Mouse (Mus musculus) heart, embryonic 13.5 days (tissue): Measurements from ENCODE around the gene Fanca. TPM values are rescaled to one million over a fixed set of nuclear protein-coding genes. Genes with fewer than 3 reads are reported as not detected.

Experiments used
- ATAC-seq: fragments of 200-750 bp; cut with Nextera tagmentation; 2 replicates; pipeline ENCODE4 v1.8.0; 2017; ENCODE audit warnings: moderate TSS enrichment; ENCODE audit not compliant: insufficient number of reproducible peaks, low FRiP score, low TSS enrichment; ENCODE audit errors: extremely low read depth
- H3K27ac ChIP-seq: fragments of 300-500 bp; sonication (generic); replicated peaks from 2 replicates; pipeline ENCODE4 v1.5.1; 2015; ENCODE audit warnings: moderate library complexity, mild to moderate bottlenecking, inconsistent platforms
- H3K27me3 ChIP-seq: fragments of 300-500 bp; sonication (generic); replicated peaks from 2 replicates; pipeline ENCODE4 v1.6.1; 2015; ENCODE audit warnings: mild to moderate bottlenecking, inconsistent platforms
- H3K36me3 ChIP-seq: fragments of 300-500 bp; sonication (generic); 2 replicates; pipeline ENCODE4 v1.6.1; 2015; ENCODE audit warnings: mild to moderate bottlenecking, inconsistent platforms
- H3K4me1 ChIP-seq: fragments of 300-500 bp; sonication (generic); 2 replicates; pipeline ENCODE4 v1.6.1; 2015; ENCODE audit warnings: inconsistent platforms
- H3K4me2 ChIP-seq: fragments of 300-500 bp; sonication (generic); 2 replicates; pipeline ENCODE4 v1.6.1; 2015; ENCODE audit warnings: inconsistent platforms, mild to moderate bottlenecking, moderate library complexity
- H3K4me3 ChIP-seq: fragments of 300-500 bp; sonication (generic); 2 replicates; pipeline ENCODE4 v1.5.1; 2015; ENCODE audit warnings: moderate library complexity, mild to moderate bottlenecking, inconsistent platforms
- H3K9ac ChIP-seq: fragments of 300-500 bp; sonication (generic); 2 replicates; pipeline ENCODE4 v1.6.1; 2015; ENCODE audit warnings: inconsistent platforms, mild to moderate bottlenecking, moderate library complexity
- H3K9me3 ChIP-seq: fragments of 300-500 bp; sonication (generic); 2 replicates; pipeline ENCODE4 v1.6.1; 2016; ENCODE audit warnings: inconsistent platforms
- WGBS: fragments of 180-500 bp; shearing (Covaris S2); methylation state at CpG from one replicate; pipeline ENCODE4 v1.1.7; 2015; ENCODE audit warnings: mixed read lengths; 5-methylcytosine and 5-hydroxymethylcytosine counted together
- polyA plus RNA-seq: library from polyadenylated mRNA; unstranded; fragments of >200 nt; fragmentation: Nextera tagmentation; extraction: Ambion mirVana; gene quantifications from 2 replicates; pipeline ENCODE4 v1.2.1, GENCODE M21; 2015

Fanca gene
- 17.0 and 17.5 TPM in 2 replicates for polyA plus RNA-seq

- Histone ChIP-seq H3K4me3 (peak within 1 kb of the TSS; percentile 66), H3K9me3 (no peaks in the 10 kb centered on the region), H3K27ac (0 out of 2 replicates have a peak within 1 kb of the TSS, but pooled peaks have one; percentile 21), H3K4me1 (peaks cover 18% of the 10 kb centered on the region), H3K4me2 (peak within 1 kb of the TSS; percentile 79), H3K9ac (peak within 1 kb of the TSS; percentile 83), H3K36me3 (no peaks in the 10 kb centered on the region), H3K27me3 (0 out of 2 replicates have a peak, but pooled peaks cover 9% of the 10 kb centered on the region)
- under 1% methylated on average over 24 of the region's 24 CpGs for WGBS
- ATAC-seq, result peak; percentile 97
Measured at GRCm38 (mm10) chr8:123318467-123318911, at the start of gene Fanca. Gene Fanca, minus strand, starts transcription at chr8:123318576.

DNA sequence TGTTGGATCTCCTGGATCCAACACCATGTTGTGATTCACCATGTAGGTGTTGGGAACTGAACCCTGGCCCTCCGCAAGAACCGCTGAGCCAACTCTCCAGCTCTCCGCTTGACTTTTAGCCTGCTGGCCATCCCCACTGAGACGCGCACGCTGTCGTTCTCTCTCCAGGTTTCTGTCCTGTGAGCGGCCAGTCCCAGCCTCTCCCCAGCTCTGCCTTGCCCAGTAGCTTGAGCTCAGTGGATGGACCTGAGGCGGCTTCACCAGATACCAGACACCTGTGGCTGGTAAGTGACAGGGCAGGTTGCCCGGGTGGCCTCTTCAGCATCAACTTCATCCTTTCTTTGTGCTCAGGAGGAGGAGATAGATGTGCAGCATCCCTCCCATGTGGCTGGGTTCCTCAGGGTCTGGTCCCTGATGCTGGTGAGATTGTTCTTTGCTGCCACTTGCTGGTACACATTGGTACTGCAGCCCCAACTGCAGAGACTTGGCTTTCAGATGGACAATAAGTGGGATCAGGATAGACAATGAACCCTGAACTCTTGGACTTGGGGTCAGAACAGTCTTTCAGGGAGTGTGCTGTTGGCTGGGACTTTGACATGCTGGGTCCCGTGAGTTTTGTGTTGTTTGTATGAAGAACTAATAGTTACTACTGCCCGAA, 42.8 kb upstream of the Fanca start:
- no peaks in the 10 kb centered on the region for H3K9me3 ChIP-seq
- no peak overlapping the region for H3K9ac ChIP-seq
- no peak overlapping the region for H3K4me2 ChIP-seq
- ATAC-seq, result no peak
- peaks cover 7% of the 10 kb centered on the region; the same call in 1 of the 2 replicates for H3K27me3 ChIP-seq
- H3K27ac ChIP-seq, result no peak overlapping the region
- 39% methylated on average over 12 of the region's 12 CpGs for WGBS
- H3K36me3 ChIP-seq, result no peaks in the 10 kb centered on the region
- H3K4me3 ChIP-seq, result no peak overlapping the region
- no peaks in the 10 kb centered on the region for H3K4me1 ChIP-seq

DNA sequence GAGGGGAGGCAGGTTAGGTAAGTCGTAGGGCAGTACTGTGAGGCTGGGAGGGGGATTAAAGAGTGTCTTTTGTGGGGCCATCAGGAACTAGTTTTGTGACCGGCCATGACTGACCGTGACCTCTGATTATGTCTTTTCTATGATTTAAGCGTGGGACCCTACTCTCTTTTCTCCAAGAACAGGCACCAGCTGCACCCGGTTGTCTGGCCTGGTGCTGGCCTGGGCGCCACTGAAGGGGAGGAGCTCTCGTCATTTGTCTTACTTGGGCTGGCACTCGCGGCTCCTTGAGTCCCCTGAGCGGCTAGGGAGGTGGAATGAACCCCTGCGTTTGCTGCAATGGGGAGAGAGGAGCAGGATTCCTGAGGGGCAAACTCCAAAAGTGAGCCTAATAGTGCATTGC, 34.8 kb upstream of the Fanca start:
- WGBS, result 46% methylated on average over 11 of the region's 11 CpGs

GRCm38 (mm10) chr8:123352786-123353185, 34.4 kb upstream of the Fanca start:
- Histone ChIP-seq H3K4me3 (no peak overlapping the region), H3K27ac (no peak overlapping the region), H3K27me3 (peaks cover 40% of the 10 kb centered on the region), H3K36me3 (no peaks in the 10 kb centered on the region), H3K4me2 (no peak overlapping the region), H3K9me3 (no peaks in the 10 kb centered on the region), H3K9ac (no peak overlapping the region), H3K4me1 (peaks cover 26% of the 10 kb centered on the region)
- no peak for ATAC-seq
- 44% methylated on average over 13 of the region's 13 CpGs for WGBS

More for the DNA sequence above, 34.8 kb upstream of the Fanca start:
- no peaks in the 10 kb centered on the region for H3K36me3 ChIP-seq
- H3K27ac ChIP-seq, result no peak overlapping the region
- H3K4me2 ChIP-seq, result no peak overlapping the region
- no peak for ATAC-seq
- H3K9ac ChIP-seq, result no peak overlapping the region
- H3K4me1 ChIP-seq, result peaks cover 21% of the 10 kb centered on the region
- peaks cover 40% of the 10 kb centered on the region for H3K27me3 ChIP-seq
- no peaks in the 10 kb centered on the region for H3K9me3 ChIP-seq
- no peak overlapping the region for H3K4me3 ChIP-seq

GRCm38 (mm10) chr8:123352118-123352517, 33.7 kb upstream of the Fanca start:
- Histone ChIP-seq H3K9ac (no peak overlapping the region), H3K27ac (no peak overlapping the region), H3K36me3 (no peaks in the 10 kb centered on the region), H3K9me3 (no peaks in the 10 kb centered on the region), H3K27me3 (peaks cover 38% of the 10 kb centered on the region), H3K4me1 (peaks cover 29% of the 10 kb centered on the region), H3K4me3 (no peak overlapping the region), H3K4me2 (no peak overlapping the region)
- WGBS, result 75% methylated on average over 12 of the region's 12 CpGs
- no peak for ATAC-seq

- Histone ChIP-seq H3K36me3 (no peaks in the 10 kb centered on the region), H3K27ac (0 out of 2 replicates have a peak overlapping the region, but pooled peaks have one; percentile 25), H3K4me3 (no peak overlapping the region), H3K4me2 (no peak overlapping the region), H3K9me3 (no peaks in the 10 kb centered on the region), H3K27me3 (peaks cover 19% of the 10 kb centered on the region), H3K4me1 (peaks cover 29% of the 10 kb centered on the region), H3K9ac (no peak overlapping the region)
- 73% methylated on average over 4 of the region's 4 CpGs for WGBS
- ATAC-seq, result no peak
Measured at GRCm38 (mm10) chr8:123349073-123349472, 30.7 kb upstream of the Fanca start.

DNA sequence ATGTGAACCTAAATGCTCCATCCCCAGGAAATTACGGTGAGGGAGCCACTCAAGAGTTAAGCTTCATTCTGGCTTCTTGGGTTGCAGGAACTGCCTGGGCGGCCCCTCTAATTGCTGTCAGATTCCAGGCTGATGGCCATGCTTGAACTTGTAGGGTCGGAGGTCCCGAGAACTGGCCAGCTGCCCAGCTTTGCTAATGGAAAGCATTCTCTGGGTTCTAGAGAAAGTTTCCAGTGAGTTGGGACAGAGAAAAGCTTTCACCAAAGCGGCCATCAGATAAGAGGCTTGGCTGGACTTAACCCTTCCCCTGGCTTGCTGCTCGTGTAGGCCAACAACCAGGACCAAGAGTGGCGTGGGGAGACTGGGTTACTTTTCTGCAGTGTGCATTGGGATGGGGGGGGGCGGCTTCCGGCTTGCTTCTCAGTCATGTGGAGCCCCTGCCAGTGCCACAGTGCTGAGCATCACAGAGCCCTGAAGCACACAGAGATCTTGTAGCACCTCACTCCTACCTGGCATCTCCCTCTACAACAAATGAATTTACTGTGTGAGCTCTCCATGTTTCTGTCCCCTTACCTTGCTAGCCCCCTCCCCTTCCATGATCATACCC, 30.0 kb upstream of the Fanca start:
- peak; percentile 39; the same call in 1 of the 2 replicates for ATAC-seq
- no peaks in the 10 kb centered on the region for H3K36me3 ChIP-seq
- no peak overlapping the region for H3K4me2 ChIP-seq
- H3K9me3 ChIP-seq, result no peaks in the 10 kb centered on the region
- H3K9ac ChIP-seq, result no peak overlapping the region
- H3K4me3 ChIP-seq, result no peak overlapping the region
- peaks cover 36% of the 10 kb centered on the region for H3K4me1 ChIP-seq
- H3K27ac ChIP-seq, result peak overlapping the region; percentile 38
- WGBS, result 23% methylated on average over 9 of the region's 9 CpGs
- H3K27me3 ChIP-seq, result peaks cover 12% of the 10 kb centered on the region

DNA sequence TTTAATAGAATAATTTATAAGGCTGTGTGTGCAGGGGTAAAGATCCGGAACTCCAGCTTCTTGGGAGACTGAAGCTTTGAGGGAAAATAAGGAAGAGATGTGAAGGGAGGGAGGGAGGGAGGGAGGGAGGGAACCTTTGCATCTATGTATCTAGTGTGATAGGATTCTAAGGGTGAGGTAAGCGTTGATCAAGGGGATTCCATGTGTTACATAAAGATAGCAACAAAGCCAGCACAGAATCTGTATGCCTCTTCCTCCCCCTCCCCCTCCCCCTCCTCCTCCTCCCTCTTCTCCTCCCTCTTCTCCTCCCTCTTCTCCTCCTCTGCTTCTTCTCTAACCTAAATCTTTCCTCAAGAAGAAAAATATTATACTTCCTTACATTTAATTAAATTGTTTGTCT, 28.9 kb upstream of the Fanca start:
- WGBS, result 55% methylated on average over 2 of the region's 2 CpGs
- Histone ChIP-seq H3K4me2 (no peak overlapping the region), H3K36me3 (no peaks in the 10 kb centered on the region), H3K4me1 (peaks cover 42% of the 10 kb centered on the region), H3K27ac (0 out of 2 replicates have a peak overlapping the region, but pooled peaks have one; percentile 38), H3K27me3 (0 out of 2 replicates have a peak, but pooled peaks cover 2% of the 10 kb centered on the region), H3K9ac (no peak overlapping the region), H3K4me3 (no peak overlapping the region), H3K9me3 (no peaks in the 10 kb centered on the region)
- ATAC-seq, result no peak

- WGBS, result 80% methylated on average over 6 of the region's 6 CpGs
Measured at GRCm38 (mm10) chr8:123345856-123346255, 27.5 kb upstream of the Fanca start.

DNA sequence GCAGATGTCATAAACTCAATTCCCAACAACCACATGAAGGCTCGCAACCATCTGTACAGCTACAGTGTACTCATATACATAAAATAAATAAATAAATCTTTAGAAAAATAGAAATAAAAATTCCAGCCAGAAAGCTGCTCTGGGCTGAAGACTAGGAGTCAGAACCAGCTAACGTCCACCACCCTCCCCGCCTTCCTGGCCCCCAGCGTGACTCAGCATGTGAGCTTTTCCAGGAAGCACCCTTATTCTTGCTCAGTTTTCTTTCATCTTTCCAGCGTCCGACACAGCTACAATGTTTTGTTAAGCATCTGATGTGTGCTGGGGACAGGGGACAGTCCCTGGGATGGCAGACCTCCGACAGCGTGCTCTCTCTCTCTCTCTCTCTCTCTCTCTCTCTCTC, 26.8 kb upstream of the Fanca start:
- Histone ChIP-seq H3K9ac (no peak overlapping the region), H3K27me3 (no peaks in the 10 kb centered on the region)
- WGBS, result 60% methylated on average over 8 of the region's 8 CpGs

More at GRCm38 (mm10) chr8:123345856-123346255, 27.5 kb upstream of the Fanca start:
- Histone ChIP-seq H3K9me3 (no peaks in the 10 kb centered on the region), H3K9ac (no peak overlapping the region), H3K27ac (no peak overlapping the region), H3K4me3 (no peak overlapping the region), H3K36me3 (no peaks in the 10 kb centered on the region), H3K4me1 (peaks cover 42% of the 10 kb centered on the region), H3K27me3 (no peaks in the 10 kb centered on the region), H3K4me2 (no peak overlapping the region)
- ATAC-seq, result no peak

GRCm38 (mm10) chr8:123343422-123343821, 25.0 kb upstream of the Fanca start:
- H3K27ac ChIP-seq, result no peak overlapping the region
- WGBS, result 67% methylated on average over 12 of the region's 12 CpGs

More for the DNA sequence above, 26.8 kb upstream of the Fanca start:
- Histone ChIP-seq H3K9me3 (peaks cover under 1% of the 10 kb centered on the region; the same call in 1 of the 2 replicates), H3K4me1 (peaks cover 40% of the 10 kb centered on the region), H3K27ac (no peak overlapping the region), H3K36me3 (no peaks in the 10 kb centered on the region), H3K4me2 (no peak overlapping the region), H3K4me3 (no peak overlapping the region)
- ATAC-seq, result no peak

More at GRCm38 (mm10) chr8:123343422-123343821, 25.0 kb upstream of the Fanca start:
- H3K36me3 ChIP-seq, result no peaks in the 10 kb centered on the region
- H3K9ac ChIP-seq, result no peak overlapping the region
- H3K9me3 ChIP-seq, result peaks cover 4% of the 10 kb centered on the region; the same call in 1 of the 2 replicates
- no peak overlapping the region for H3K4me2 ChIP-seq
- H3K4me1 ChIP-seq, result peaks cover 23% of the 10 kb centered on the region
- no peak overlapping the region for H3K4me3 ChIP-seq
- no peak for ATAC-seq
- H3K27me3 ChIP-seq, result no peaks in the 10 kb centered on the region
